Mouse (Mus musculus) c-Kit-negative CD71-positive TER-119-positive erythroid progenitor cells, embryonic 14.5 days (primary cell): ENCODE measurements around the gene Mcpt8.
"Not testable (repeated sequence)": the region's sequence is repeated elsewhere in the genome, so short reads cannot be mapped to it uniquely, and the experiment has no call there.

Source experiments
- DNase-seq: peaks from one replicate; pipeline ENCODE4 v3.0.0-alpha.2; 2013; ENCODE audit warnings: low read depth, low spot score

Mcpt8 gene

DNA sequence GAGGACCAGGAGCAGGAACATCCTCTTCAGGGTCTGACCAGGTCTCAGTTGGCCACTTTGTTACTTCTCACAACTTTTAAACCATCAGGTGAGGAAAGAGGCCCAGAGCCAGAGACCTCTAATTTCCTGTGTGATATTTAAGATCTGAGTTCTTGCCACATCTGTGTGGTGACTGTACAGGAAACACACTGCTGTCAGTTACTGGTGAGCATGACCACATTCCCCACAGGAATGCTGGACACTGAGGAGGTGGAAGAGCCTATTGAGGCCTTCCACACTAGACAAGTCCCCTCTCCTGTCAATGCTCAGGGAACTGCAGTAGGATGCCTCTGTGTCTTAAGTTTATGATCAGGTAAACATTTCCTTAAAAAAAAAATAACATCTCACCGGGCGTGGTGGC is at the start of gene Mcpt8:
Mcpt8 (minus strand) TSS at position 107 of the 400 bp plus-strand sequence.
- DNase-seq: no peak

DNA sequence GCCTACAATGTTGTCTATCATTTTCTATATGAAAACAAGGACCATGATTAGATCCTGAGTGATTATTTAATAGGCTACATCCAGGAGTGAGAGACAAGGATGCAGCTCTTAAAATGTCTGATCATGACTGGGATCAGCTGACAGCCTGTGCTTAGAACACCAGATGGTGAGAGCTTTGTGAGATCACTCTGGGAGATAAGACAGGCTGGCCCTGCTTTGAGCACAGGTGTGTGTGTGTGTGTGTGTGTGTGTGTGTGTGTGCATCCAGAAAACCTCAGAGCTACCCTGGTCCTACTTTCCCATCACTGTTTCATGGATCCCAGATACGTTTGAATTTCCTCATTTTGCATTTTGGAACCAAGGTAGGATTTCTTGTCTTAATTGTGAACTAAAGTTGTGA is 48.6 kb upstream of the Mcpt8 start:
- DNase-seq: not testable (repeated sequence)

DNA sequence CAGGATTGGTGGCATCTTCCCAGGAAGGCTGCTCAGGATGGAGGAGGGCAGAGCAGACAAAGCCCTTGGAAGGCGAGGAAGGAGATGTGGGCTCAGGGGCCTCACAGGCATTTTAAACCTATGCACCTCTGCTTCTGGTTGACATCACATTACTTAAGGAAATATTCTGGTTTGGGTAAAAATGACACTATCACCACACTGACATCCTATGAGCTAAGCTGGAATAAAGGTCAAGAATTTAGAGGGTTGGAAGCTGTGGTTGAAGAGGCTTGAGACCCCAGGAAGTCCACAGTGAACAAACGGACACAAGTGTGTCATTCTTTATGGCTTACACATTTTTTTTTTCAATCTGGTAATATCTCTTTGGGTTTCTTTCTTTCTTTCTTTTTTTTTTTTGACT is 47.4 kb upstream of the Mcpt8 start, which contains the start of gene Gzmd:
Gzmd (minus strand) TSS at position 101 of the 400 bp plus-strand sequence.
- not testable (repeated sequence) for DNase-seq

DNA sequence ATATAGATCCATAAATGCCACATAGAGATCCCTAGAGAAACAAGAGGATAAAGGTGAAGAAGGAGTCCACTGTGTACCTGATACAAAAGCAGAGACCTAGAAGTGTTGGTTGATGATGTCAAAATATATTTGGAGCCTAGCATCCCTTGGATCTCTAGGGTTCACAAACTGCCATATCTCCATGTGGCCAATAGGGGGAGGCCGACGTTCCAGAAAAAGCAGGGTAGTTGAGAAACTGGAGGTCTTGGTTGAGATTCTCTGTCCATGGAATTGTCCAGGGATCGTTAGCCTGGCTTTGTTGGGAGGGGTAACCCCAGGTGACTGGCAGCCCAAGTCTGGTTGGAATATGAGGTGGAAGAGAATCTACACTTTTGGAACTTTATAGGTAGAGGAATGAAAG is 43.3 kb upstream of the Mcpt8 start:
- no peak for DNase-seq

DNA sequence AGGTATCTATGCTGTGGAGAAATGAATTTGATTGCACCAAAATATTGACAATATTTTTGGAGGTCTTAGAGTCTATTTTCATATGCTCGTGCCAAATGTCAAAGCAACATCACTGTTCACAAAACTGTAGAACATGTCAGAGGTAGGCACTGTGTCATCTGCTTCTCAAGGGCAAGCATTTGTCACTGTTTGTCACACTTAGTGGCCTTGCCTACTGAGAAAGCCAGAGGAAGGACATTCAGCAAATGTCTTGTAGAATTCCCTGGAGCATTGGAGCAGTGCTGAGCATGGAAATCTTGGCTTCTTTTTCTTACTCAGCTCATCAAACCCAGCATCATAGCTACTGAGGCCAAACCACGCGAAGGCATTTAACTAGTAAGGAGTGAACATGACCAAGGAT is 38.4 kb upstream of the Mcpt8 start:
- no peak for DNase-seq

DNA sequence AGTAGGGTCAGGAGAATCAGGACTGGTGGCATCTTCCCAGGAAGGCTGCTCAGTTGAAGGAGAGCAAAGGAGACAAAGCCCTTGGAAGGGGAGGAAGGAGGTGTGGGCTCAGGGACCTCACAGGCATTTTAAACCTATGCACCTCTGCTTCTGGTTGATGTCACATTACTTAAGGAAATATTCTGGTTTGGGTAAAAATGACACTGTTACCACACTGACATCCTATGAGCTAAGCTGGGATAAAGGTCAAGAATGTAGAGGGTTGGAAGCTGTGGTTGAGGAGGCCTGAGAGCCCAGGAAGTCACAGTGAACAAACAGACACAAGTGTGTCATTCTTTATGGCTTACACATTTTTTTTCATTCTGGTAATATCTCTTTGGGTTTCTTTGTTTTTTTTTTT is 35.5 kb upstream of the Mcpt8 start, which contains the start of gene Gzme:
Gzme (minus strand) TSS at position 101 of the 400 bp plus-strand sequence.
- DNase-seq: no peak

DNA sequence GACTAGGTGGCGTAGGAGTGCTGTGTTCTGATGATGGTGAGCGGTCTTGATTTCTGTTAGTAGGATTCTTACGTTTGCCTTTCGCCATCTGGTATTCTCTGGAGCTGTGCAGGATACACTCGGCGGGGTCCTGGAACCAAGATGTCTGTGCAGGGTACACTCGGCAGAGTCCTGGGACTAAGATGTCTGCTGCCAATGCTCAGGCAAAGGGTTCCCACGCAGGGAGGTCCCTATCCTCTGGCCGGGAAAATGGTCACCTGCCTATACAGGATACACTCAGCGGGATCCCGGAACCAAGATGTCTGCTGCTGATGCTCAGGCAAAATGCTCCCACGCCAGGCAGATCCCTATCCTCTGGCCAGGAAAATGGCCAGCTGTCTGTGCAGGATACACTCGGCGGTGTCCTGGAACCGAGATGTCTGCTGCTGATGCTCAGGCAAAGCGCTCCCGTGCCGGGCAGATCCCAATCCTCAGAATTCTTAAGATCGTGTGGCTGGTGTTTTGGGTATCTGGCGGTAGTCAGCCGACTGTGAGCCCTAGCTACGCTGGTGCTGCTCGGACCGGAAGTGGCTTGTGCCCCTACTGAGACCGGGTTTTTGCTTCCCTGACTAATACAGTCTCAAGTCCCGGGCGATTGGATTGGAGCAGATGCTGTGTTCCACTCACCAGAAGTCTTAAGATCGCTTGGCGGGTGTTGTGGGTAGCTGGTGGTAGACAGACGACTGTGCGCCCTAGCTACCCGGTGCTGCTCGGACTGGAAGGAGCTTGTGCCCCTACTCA is 30.6 kb upstream of the Mcpt8 start:
- not testable (repeated sequence) for DNase-seq

DNA sequence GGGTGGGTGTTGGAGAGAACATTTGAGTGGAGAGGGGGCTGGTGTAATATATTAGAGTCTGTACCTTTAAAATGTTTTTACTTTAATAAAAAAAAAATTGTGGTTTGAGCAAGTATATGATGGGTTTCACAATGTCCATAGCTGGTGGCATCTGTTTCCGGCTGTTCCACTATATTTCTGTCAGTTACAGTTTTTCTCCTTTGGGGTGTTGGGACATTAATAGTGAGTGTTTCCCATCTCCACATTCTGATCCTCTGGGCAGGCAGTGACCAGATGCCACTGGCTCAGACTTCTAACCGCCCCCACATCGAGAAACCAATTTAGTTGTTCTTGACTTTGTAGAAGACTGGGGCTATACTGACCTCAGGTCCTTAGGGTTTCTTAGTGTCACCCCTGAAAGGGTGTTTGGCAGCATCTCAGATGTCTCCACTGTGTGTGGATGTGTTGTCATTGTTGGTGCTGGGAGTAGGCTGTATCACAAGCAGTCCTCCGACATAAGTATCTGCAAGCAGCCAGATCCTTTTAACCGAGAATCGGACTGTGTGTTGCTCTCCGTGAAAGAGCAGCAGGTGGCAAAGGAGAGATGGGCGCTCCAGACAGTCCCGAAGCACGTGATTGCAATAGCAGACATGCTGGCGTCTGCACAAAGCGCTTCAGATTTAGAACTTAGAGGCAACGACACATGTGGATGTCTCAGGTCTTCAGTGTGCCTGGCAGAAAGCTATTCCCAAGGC is 20.5 kb upstream of the Mcpt8 start:
- DNase-seq: no peak

DNA sequence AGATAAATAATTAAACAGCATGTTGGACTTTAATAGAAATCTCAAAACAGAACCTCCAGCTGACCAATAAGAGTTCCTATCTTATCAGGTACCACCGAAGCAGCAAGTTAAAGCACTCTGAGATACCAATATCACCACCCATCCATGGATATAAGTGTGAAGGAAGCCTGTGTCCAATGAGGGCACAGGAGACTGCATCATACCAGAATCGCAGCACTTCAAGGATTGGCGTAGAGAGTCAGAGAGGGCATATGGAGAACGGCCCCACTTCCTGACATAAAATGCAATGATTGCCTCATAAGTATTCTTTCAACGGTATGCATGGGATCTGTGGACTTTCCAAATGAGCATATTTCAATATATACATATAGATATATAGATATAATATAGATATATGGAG is 19.9 kb upstream of the Mcpt8 start:
- DNase-seq: no peak

DNA sequence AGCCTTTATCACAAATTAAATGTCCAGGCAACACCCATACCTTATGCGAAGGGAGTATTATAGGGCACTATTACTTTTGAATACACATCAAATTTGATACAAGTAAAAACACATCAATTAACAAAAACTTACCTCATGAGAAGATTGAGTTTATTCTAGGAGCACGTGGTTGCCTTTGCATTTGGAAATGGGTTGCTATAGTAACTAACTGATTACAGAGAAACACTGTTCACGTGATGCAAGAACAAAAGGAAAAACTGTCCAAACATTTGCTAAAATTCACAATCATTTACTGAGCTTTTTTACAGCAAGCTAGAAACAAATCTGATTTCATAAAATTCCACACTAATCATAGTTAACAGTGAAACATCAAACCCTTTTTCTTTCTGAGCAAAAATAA is 18.4 kb upstream of the Mcpt8 start:
- DNase-seq: no peak

DNA sequence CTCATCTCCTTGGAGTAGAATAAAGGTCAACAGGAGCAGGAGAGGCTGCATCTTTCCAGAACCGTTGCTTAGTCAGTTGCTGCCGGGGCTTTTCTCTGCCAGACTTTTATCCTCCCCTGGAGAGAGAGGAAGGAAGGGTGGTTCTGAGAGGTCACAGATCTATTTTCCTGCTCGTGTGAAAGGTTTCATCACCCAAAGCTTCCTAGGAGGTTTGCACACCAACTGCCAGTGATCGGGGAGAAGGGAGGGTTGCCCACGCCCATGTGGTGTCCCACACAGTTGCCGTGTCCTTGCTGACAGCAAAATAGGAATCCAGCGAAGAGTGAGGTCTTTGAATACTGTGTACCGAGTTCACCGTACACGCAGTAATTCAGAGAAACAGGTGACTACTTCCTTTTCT is 17.3 kb upstream of the Mcpt8 start, which contains the start of gene Ctsg:
Ctsg (minus strand) TSS at position 189 of the 400 bp plus-strand sequence.
- DNase-seq: no peak

DNA sequence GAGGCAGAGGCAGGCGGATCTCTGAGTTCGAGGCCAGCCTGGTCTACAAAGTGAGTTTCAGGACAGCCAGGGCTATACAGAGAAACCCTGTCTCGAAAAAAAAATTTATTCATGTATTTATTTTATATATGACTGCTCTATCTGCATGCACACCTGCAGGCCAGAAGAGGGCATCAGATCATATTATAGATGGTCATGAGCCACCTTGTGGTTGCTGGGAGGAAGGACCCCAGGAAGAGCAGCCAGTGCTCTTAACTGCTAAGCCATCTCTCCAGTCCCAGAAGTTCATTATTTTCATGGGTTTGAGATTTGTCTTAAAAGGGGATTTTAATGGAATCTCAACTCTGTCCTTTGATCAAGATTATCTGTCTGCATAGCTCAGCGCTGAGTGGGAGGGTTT is 13.9 kb upstream of the Mcpt8 start:
- no peak for DNase-seq

DNA sequence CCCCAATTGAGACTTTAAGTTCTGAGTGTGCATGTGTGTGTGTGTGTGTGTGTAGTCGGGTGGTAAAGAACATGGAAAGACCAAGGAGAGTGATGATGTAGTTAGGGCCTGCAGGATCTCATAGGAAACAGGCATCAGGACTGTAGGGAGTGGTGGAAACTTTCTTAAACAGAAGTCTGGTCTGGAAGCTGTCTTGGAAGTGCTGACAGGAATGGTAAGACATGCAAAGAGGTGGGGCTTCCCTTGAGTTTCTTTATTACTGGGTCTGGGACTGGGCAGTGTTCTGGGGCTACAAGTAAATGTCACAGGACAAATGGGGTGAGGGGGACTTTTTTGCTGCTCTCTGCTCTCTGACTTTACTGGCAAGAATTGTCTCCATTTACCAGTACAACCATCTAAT is 12.5 kb upstream of the Mcpt8 start:
- DNase-seq: no peak

DNA sequence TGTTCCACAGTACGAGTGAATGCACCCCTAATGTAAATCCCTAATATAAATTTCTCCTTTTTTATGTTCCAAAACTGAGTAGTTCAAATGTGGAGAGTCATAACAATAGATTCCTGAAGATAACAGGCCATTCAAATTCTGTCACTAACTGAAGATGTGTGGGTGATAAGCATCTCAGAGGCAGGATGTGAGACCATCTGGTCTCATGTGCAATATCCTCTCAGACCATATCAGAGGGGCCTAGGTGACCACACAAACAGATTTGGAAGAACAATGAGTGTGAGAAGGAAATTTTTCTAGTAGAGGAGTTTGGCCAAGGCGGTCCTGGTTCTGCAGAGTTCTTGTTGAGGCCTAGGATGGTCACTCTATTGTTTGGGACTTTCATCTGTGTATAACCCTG is 8.3 kb upstream of the Mcpt8 start:
- no peak for DNase-seq

DNA sequence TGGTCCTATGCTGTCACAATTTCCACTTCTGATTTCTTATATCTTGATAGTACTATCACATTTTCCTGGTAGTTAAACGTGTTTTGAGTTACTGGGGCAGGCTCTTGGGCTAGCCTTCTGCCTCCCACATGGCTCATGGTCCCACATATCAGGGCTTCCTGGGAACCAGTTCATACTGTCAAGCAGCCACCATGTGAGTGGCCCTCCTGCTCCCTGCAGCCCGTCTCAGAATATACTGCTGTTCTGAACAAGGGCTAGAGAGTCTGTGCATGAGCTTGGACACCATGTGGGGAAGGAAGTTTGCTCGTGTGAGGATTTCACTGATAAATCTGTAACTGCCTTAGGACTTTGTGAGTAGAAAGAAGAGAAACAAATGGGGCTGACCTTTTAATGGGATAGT is 1.6 kb upstream of the Mcpt8 start:
- DNase-seq: no peak

DNA sequence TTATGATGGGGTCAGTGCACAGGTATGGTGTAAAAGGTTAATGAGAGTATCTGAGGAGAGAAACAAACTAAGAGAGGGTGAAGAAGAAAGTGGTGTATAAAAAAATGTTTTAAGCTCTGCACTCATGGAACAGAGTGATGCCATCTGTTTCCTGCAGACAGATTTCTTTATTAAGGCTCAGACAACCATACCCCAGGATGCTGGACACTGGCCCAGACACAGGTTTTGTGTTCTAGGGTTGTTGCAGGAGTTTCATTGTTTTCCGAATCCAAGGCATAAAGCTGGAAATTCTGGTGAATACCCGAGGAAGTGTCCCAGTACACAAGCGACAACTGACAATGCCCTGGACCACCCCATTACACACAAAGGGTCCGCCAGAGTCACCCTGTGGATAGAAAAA is 3.1 kb downstream of the Mcpt8 start:
- DNase-seq: no peak

DNA sequence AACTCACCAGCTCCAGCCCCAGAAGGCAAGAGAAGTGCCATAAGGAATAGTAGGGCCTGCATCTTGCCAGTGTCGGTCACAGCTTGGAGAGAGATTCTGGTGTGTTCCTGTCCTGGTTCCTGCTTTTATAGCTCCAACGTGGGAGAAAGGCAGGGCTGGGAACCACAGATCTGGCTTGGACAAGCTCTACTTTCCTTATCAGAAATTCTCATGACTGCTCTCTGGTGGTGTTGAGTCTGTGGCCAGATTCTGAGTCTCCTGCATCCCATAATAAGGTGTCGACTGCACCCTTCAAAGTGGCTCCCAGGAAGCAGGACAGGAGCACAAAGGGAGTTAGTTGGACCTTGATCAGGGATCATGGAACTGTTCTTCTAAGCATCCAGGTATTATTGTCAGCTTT is 22.9 kb downstream of the Mcpt8 start, which contains the start of gene Mcpt4:
Mcpt4 (minus strand) TSS at position 101 of the 400 bp plus-strand sequence.
- DNase-seq: not testable (repeated sequence)

DNA sequence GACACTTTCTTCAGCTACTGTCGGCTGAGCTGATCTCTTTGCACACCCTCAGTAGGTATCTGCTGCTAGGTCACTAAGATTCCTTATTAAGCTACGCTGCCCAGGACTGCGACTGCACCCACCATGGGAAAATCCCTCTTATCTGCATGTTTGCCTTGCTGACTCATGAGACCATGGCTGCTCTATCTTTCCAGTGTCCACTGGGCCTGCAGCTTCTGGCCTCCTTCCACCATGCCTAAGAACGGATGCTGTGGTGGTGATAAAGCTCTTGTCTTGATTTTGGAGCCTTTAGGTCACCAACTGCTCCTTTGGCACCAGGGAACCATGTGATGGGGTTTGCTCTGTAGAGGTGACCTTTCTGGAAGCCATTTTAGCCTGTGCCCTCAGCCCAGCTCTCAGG is 27.4 kb downstream of the Mcpt8 start:
- DNase-seq: no peak

DNA sequence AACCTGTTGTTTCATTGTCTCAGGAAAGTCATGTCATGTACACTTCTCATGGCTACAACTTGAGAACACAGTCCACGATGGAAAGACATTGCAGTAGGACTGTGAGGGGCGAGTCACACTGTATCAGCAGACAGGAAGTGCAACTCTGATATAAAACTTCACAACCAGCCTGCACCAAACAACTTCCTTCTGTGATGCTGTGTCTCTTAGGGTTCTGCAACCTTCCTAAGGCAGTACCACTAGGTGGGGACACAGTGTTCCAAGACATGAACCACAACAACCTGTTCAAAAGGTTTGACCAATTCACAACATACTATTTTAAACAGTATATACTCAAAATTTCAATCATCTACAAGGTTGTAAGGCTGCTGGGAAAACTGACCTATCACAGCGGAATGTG is 29.7 kb downstream of the Mcpt8 start:
- DNase-seq: no peak

DNA sequence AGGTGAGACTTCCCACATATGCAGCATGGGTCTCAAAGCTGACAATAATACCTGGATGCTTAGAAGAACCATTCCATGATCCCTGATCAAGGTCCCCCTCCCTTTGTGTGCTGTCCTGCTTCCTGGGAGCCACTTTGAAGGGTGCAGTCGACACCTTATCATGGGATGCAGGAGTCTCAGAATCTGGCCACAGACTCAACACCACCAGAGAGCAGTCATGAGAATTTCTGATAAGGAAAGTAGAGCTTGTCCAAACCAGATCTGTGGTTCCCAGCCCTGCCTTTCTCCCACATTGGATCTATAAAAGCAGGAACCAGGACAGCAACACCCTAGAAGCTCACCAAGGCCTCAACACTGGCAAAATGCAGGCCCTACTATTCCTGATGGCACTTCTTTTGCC is 43.3 kb downstream of the Mcpt8 start, which contains the start of gene Mcpt2:
Mcpt2 (plus strand) TSS at position 250 of the 400 bp plus-strand sequence.
- not testable (repeated sequence) for DNase-seq

DNA sequence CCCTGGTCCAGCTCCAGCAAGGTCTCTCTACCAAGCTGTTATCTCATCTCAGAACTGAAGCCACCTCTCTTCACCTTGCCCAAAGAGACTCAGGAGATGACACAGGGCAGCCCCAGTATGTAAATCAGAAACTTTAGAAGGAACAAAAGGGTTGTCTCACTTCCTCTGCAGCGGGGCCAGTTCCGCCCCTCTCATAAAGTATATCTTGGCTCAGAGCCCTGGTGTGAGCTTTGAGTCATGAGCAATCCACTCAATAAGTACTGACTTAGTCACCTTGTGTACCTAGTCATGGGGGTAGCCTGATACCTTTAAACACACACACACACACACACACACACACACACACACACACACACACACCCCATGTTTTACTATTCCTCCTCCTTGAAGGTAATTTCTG is 50.6 kb downstream of the Mcpt8 start:
- DNase-seq: no peak
